Mouse (Mus musculus): Measurements from ENCODE around the gene Zfp385c.

Zfp385c gene

DNA sequence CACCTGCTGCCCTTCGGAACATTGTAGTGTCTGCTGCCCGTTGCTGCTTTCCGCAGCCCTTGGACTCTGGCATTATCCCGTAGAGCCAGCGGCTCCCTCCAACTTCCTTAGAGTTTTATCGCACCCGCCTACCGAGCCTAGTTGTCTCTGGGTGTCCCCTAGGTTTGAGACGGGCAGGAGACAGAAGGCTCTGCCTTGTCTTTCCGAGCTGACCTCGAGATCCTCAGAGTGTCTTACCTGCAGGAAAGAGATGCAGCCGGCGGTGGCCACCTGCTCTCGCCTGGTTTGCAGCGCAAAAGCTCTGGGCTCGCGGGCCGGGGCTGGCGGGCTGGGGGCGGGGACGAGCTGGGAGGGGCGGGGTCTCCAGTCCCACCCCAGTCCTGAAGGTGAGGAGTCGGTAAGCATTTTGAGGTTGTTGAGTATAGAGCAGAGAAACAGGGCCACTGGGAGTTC is at the start of gene Zfp385c:
Gene Zfp385c (minus strand): TSS at position 292 of the 453 bp plus-strand sequence.
- peak in 1 of 2 experiments; percentile 23 for DNase-seq

GRCm38 (mm10) chr11:100741348-100741747 is 49.1 kb upstream of the Zfp385c start:
- DNase-seq: peak; percentile 80 to 83

GRCm38 (mm10) chr11:100738749-100739148 is 46.5 kb upstream of the Zfp385c start:
- DNase-seq: no peak

- DNase-seq: peak; percentile 99
Measured at GRCm38 (mm10) chr11:100738066-100738604, 45.9 kb upstream of the Zfp385c start, which contains the start of gene Rab5c. Gene Rab5c (minus strand): TSS chr11:100738215.

DNA sequence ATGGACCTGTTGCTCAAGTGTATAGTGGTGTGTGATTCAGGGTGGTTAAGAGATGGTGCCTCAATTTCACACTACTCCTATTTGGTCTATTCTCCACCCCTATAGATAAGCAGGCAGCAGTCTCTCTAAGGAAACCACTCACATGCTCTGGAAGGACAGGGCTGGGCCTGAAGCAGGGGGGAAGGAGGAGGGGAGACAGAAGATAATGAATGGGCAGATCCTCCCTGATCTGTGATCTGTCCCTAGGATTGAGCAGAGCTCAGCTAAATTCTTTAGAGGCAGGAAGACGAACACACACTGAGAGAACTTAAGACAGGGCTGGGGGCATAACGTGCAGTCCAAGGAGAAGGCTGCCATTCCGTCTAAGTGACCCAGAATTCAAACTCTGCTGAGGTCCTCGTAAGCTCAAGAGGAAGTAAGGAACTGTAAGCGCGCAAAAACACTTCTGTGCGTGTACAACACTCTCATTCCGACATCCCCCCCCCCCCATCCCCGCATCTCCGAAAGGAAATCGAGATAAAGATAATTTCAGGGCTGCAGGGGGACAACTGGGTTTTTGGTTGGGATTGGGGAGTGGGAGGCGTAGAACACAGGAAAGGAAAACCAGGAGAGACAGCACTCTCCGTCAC is 45.0 kb upstream of the Zfp385c start:
- no peak for DNase-seq

GRCm38 (mm10) chr11:100736746-100737080 is 44.5 kb upstream of the Zfp385c start:
- no peak for DNase-seq

- DNase-seq: no peak
Measured at GRCm38 (mm10) chr11:100735954-100736745, 43.9 kb upstream of the Zfp385c start.

- DNase-seq: no peak
Measured at GRCm38 (mm10) chr11:100735134-100735865, 43.0 kb upstream of the Zfp385c start.

DNA sequence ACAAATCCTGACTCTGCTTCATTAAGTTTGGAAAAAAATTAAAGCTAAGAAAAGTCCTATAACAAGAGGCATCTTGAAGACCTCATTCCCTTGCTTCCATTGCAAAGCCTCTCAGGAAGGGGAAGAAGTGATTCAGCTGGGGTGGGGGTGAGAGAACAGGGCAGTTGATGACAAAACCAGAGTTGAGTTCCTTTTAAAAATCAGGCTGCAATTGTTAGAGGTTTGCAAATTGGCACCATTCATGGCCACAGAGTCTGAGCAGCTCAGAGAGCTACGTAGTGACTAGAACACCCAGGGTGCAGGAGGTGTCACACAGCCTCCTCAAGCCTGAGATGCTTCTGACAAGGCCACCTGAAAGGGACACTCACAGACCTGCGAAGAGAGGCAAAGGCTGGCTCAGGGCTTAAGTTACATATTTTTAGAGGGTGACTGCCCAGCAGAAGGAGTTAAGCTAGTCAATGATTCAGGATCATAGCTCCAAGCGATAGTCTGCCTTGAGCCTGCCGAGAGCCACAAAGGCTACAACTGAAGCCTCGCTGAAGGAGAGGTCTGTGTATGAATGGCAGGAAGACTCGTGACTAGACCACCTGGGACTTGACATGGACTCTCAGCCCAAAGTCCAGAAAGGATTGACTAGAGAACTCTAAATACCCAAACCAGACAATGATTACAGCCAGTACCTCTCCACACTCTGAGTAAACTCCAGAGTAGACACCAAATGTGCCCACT is 38.4 kb upstream of the Zfp385c start:
- peak in 1 of 2 experiments; percentile 67 for DNase-seq

- DNase-seq: no peak
Measured at GRCm38 (mm10) chr11:100729976-100730375, 37.7 kb upstream of the Zfp385c start.

DNA sequence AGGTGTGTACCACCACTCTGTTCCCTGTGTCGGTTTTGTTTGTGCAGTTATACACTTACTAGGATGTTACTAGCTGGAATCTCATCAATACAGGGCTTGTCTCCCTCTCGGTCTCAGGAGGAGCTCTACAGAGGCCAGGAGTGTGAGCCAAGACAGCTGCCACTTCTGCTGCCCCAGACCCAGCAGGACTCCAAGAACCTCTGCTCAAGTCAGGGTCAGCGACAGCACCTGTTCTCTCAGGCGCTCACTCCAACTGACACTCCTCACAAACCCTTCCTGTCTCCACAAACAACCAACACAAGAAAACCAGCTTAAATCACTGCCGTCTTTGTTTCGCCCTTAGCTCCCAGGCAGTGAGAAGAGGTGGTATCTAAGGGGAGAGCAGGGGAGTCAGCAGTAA is 36.3 kb upstream of the Zfp385c start:
- DNase-seq: no peak

DNA sequence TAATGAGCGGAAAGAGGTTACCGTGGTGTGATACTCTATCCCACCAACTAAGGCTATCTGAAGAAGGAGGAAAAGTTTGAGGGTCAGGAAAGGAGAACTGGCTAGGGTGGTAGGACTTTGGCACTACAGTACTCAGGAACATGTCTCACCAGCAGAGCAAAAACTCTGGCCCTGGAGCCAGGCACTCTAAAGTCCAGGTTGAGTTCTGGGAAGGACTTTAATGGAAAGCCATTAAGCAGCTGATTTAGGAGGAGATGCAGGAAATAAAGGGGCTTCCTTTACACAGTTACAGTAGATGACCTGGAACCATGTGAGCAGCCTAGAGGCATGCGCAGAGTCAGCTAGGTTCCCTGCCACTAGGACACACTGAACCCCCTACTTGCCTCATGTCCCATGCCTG is 34.9 kb upstream of the Zfp385c start:
- DNase-seq: peak; percentile 68 to 74

DNA sequence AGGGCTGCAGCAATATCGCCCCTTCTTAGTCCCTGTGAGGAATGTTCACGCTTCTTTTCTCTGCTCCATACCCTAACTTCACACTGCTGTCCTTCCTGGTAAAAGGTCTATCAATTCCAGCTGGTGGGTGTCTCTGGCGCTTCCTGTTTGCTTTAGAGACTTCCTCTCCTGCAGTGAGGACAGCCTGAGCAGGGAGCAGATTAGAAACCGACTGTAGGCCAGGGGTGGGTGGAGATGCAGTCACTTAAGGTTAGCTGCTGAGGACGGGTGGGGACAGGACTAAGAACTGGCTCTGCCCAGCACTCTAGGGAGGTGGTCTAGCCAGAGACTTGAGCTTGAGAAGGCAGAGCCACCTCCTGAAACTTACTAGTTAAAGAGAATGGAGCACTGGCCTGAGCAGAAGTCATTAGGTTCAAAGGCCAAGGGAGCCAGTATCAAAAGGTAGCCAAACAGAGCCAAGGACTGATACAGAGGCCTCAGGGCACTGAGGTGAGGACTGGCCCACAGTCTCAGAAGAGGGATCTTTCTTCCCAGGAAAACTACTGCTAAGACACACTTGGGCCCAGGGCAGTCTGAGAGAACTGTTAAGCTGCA is 32.8 kb upstream of the Zfp385c start:
- no peak for DNase-seq

DNA sequence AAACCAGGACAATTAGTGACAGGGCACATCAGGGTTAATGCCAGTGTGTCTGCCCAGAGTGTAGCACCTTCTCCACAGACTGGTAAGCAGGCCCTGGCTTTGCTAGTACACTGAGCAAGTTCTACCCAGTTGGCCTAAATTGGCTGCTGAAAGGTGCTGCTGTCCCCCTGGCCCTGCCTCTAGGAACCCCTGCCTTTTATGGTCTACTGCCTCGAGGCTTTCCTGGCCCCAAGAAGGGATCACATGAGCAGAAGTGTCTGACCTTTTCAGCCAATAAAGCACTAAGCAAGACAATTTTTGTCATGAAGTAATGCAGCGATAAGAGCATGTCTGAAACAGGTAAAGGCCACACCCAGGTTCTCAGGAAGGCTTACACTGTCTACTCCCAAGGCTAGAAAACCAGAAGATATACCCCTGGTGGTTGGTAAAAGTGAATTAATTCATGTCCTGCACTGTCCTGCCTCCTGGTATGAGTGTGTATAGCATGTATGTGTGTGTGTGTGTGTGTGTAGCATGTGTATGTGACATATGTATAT is 30.3 kb upstream of the Zfp385c start:
- peak in 1 of 2 experiments; percentile 57 for DNase-seq

DNA sequence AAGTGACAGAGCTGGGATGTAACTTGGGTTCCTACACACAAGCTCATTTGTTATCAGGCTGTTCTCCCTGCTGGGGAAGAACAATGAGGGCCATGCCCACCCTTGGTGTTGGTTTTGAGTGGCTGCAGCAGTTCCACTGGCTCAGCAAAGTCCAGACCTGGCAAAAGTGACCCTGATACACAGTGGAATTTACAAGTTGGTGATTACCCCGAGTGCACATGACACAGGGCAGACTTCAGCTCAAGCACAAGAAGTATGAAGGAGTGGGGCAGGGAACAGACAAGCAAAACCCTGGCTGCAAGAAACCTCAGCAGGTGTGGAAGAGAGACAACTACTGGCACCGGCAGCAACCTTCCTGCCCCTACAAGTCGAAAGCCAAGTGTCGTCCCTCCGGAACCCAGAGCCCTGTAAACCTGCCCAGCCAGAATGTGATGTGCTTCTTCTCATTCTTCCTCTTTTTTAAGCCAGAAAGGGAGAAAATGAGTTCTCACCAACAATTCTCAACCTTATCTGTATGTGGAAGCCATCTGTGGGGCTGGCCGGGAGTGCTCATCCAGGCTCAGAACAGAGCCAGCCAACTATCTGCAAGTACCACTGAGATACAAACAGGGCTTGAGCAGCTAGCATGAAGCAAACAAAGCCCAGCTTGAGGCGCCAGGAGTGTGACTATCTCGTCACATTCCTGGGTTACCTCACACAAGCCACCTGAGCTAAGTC is 29.7 kb upstream of the Zfp385c start:
- peak; percentile 81 to 84 for DNase-seq

- no peak for DNase-seq
Measured at GRCm38 (mm10) chr11:100721254-100721653, 29.0 kb upstream of the Zfp385c start.

- DNase-seq: no peak
Measured at GRCm38 (mm10) chr11:100720345-100720744, 28.1 kb upstream of the Zfp385c start.

DNA sequence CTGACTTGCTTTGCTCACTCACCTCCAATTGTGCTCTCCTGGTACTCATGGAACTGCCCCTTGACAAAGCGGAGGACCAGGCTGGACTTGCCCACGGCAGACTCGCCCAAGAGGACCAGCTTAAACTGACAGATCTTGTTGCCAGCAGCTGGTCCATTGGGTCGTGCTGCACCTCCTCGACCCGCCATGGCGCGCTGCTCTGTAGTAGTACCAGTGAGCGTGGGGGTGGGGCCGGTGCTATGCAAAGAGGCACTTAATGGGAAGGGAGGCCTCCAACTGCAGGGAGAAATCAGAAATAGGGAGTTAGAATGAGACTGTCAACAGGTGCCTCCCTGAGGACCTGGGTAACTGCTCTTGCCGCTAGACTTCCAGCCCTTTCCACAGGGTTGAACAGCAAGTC is 27.6 kb upstream of the Zfp385c start:
- no peak for DNase-seq

DNA sequence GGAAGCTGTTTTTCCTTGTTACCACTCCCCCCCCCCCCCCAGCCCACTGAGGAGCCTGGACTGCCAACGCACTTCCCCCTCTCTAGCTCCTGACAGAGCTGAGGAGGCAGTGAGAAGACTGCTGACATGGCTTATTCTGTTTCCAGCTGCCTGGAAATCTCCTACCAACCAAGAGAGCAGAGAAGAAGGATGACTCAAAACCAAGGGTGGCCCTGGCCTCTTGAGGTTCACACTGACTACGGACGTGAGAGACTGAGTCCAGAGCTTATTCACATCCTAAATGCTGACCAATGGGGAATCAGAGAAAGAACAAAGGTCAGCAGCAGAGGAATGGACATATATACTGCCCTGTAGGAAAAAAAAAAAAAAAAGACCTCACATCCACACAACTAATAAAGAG is 27.1 kb upstream of the Zfp385c start:
- no peak for DNase-seq

GRCm38 (mm10) chr11:100718866-100719265 is 26.6 kb upstream of the Zfp385c start:
- no peak for DNase-seq

DNA sequence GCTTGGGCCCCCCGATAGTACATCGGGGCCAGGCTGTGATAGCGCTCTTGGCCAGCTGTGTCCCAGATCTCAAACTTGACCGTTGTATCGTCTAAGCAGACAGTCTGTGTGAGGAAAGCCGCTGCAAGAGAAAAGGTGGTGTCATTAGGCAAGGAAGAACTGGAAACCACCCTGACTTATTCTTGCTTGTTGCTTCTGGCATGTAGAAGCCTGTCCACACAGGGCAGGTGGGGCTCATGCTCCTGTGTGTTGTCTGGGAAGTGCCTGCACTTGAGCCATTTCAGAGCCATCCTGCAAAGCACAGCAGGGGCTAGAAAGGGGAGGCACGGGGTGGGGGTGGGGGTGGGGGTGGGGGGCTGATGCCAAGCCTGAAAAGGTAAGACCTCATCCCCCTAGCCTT is 26.2 kb upstream of the Zfp385c start:
- no peak for DNase-seq
